Mouse (Mus musculus): ENCODE measurements around the gene Fate1. TPM values are rescaled to one million over a fixed set of nuclear protein-coding genes. Genes with fewer than 3 reads are reported as not detected.
"Not testable (repeated sequence)": the region's sequence is repeated elsewhere in the genome, so short reads cannot be mapped to it uniquely, and the experiment has no call there.

The Fate1 gene
- 0.31 TPM in 1 of 2 replicates, not detected in the other for polyA plus RNA-seq (2014; fragmentation: Nextera tagmentation; extraction: Ambion mirVana)

- Histone ChIP-seq H3K9me3 (ENCODE audit: control insufficient read depth, low read length) (no peaks in the 10 kb centered on the region), H3K36me3 (ENCODE audit: control insufficient read depth, insufficient read depth, low read length) (no peaks in the 10 kb centered on the region), H3K27ac (ENCODE audit: low read depth, low read length) (no peak within 1 kb of the TSS), H3K27me3 (ENCODE audit: control insufficient read depth, insufficient read depth, low read length) (no peaks in the 10 kb centered on the region), H3K4me3 (ENCODE audit: low read depth, low read length) (no peak within 1 kb of the TSS), H3K9ac (replicated peaks; ENCODE audit: low read depth, low read length) (no peak within 1 kb of the TSS), H3K4me1 (ENCODE audit: control insufficient read depth, insufficient read depth, low read length) (no peaks in the 10 kb centered on the region), H3K4me2 (ENCODE audit: low read depth, low read length) (no peak within 1 kb of the TSS)
- 90% methylated on average over 2 of the region's 2 CpGs for WGBS
- ATAC-seq (ENCODE audit: low read depth): no peak
Measured at GRCm38 (mm10) chrX:71972686-71973085, at the start of gene Fate1. TSS of gene Fate1 (plus strand) at chrX:71972986.

DNA sequence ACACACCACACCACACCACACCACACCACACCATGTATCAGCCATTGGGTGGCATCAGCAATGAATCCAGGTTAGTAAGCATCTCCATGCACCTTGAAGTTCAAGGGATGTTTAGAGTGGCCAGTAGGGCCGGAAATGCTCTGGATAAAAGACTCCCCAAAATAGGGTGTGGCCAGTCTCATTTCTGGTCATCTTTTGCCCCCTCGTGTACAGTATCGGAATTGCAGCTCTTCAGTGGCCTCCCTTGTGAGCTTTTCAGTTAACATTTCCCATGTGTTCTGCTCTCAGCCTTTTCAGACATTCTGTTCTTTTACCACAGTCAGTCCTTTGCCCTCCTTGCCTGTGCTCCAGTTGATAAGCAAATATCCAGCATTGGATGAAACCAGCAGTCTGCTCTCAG is 26.2 kb upstream of the Fate1 start:
- ATAC-seq (ENCODE audit: low read depth): no peak
- H3K36me3 ChIP-seq (ENCODE audit: control insufficient read depth, insufficient read depth, low read length): no peaks in the 10 kb centered on the region
- no peak overlapping the region for H3K4me3 ChIP-seq (ENCODE audit: low read depth, low read length)
- H3K9me3 ChIP-seq (ENCODE audit: control insufficient read depth, low read length): no peaks in the 10 kb centered on the region
- H3K4me2 ChIP-seq (ENCODE audit: low read depth, low read length): no peak overlapping the region
- WGBS: 12% methylated on average over 3 of the region's 3 CpGs
- H3K27ac ChIP-seq (ENCODE audit: low read depth, low read length): no peak overlapping the region
- H3K27me3 ChIP-seq (ENCODE audit: control insufficient read depth, insufficient read depth, low read length): no peaks in the 10 kb centered on the region
- no peak overlapping the region for H3K9ac ChIP-seq (replicated peaks; ENCODE audit: low read depth, low read length)
- H3K4me1 ChIP-seq (ENCODE audit: control insufficient read depth, insufficient read depth, low read length): no peaks in the 10 kb centered on the region

DNA sequence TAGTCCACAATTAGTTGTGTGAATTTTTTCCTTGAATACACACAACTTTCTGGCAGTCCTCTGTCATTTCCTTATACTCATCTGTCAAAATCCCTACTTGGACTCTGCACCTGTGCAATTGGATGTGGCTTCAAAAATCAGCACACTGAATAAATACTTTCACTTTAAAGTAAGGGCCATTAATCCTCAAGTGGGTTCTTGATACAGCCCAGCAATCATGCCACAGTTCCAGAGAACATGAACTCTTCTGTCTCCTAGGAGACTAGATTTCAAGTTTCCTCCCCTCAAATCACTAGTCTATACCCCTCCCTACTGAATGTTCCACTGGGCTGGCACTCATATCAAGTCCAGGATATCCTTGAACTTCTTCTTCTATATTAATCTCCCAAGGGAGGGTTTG is 14.4 kb upstream of the Fate1 start:
- H3K27me3 ChIP-seq (ENCODE audit: control insufficient read depth, insufficient read depth, low read length): no peaks in the 10 kb centered on the region
- H3K9me3 ChIP-seq (ENCODE audit: control insufficient read depth, low read length): no peaks in the 10 kb centered on the region
- no peak overlapping the region for H3K27ac ChIP-seq (ENCODE audit: low read depth, low read length)
- no peaks in the 10 kb centered on the region for H3K4me1 ChIP-seq (ENCODE audit: control insufficient read depth, insufficient read depth, low read length)
- no peak for ATAC-seq (ENCODE audit: low read depth)
- no peak overlapping the region for H3K4me3 ChIP-seq (ENCODE audit: low read depth, low read length)
- H3K9ac ChIP-seq (replicated peaks; ENCODE audit: low read depth, low read length): no peak overlapping the region
- H3K4me2 ChIP-seq (ENCODE audit: low read depth, low read length): no peak overlapping the region
- no peaks in the 10 kb centered on the region for H3K36me3 ChIP-seq (ENCODE audit: control insufficient read depth, insufficient read depth, low read length)

GRCm38 (mm10) chrX:71962073-71963051 is 10.4 kb upstream of the Fate1 start, which contains the start of gene Prrg3:
TSS of gene Prrg3 (plus strand) at chrX:71962624.
- Histone ChIP-seq H3K27ac (ENCODE audit: low read depth, low read length) (peak within 1 kb of the TSS; percentile 39; the same call in 1 of the 2 replicates), H3K9ac (replicated peaks; ENCODE audit: low read depth, low read length) (peak within 1 kb of the TSS; percentile 79), H3K27me3 (ENCODE audit: control insufficient read depth, insufficient read depth, low read length) (no peaks in the 10 kb centered on the region), H3K9me3 (ENCODE audit: control insufficient read depth, low read length) (no peaks in the 10 kb centered on the region), H3K4me1 (ENCODE audit: control insufficient read depth, insufficient read depth, low read length) (no peaks in the 10 kb centered on the region), H3K4me3 (ENCODE audit: low read depth, low read length) (peak within 1 kb of the TSS; percentile 53), H3K36me3 (ENCODE audit: control insufficient read depth, insufficient read depth, low read length) (no peaks in the 10 kb centered on the region), H3K4me2 (ENCODE audit: low read depth, low read length) (peak within 1 kb of the TSS; percentile 54)
- WGBS: 16% methylated on average over 39 of the region's 72 CpGs
- ATAC-seq (ENCODE audit: low read depth): peak; percentile 89

- Histone ChIP-seq H3K4me1 (ENCODE audit: control insufficient read depth, insufficient read depth, low read length) (no peaks in the 10 kb centered on the region), H3K9me3 (ENCODE audit: control insufficient read depth, low read length) (no peaks in the 10 kb centered on the region), H3K27me3 (ENCODE audit: control insufficient read depth, insufficient read depth, low read length) (no peaks in the 10 kb centered on the region), H3K27ac (ENCODE audit: low read depth, low read length) (no peak overlapping the region; the same call in 1 of the 2 replicates), H3K9ac (replicated peaks; ENCODE audit: low read depth, low read length) (peak overlapping the region; percentile 79), H3K36me3 (ENCODE audit: control insufficient read depth, insufficient read depth, low read length) (no peaks in the 10 kb centered on the region), H3K4me3 (ENCODE audit: low read depth, low read length) (peak overlapping the region; percentile 53), H3K4me2 (ENCODE audit: low read depth, low read length) (peak overlapping the region; percentile 54)
- WGBS: 22% methylated on average over 9 of the region's 9 CpGs
- peak; percentile 47; the same call in 1 of the 2 replicates for ATAC-seq (ENCODE audit: low read depth)
Measured at GRCm38 (mm10) chrX:71963275-71963912, 9.4 kb upstream of the Fate1 start.

- no peak overlapping the region for H3K4me2 ChIP-seq (ENCODE audit: low read depth, low read length)
- no peaks in the 10 kb centered on the region for H3K4me1 ChIP-seq (ENCODE audit: control insufficient read depth, insufficient read depth, low read length)
- H3K4me3 ChIP-seq (ENCODE audit: low read depth, low read length): no peak overlapping the region
- no peaks in the 10 kb centered on the region for H3K36me3 ChIP-seq (ENCODE audit: control insufficient read depth, insufficient read depth, low read length)
- H3K9ac ChIP-seq (replicated peaks; ENCODE audit: low read depth, low read length): no peak overlapping the region
- 85% methylated on average over 1 of the region's 1 CpGs for WGBS
- ATAC-seq (ENCODE audit: low read depth): no peak
- H3K9me3 ChIP-seq (ENCODE audit: control insufficient read depth, low read length): no peaks in the 10 kb centered on the region
- H3K27me3 ChIP-seq (ENCODE audit: control insufficient read depth, insufficient read depth, low read length): no peaks in the 10 kb centered on the region
- H3K27ac ChIP-seq (ENCODE audit: low read depth, low read length): no peak overlapping the region
Measured at GRCm38 (mm10) chrX:71968216-71968615, 4.6 kb upstream of the Fate1 start.

DNA sequence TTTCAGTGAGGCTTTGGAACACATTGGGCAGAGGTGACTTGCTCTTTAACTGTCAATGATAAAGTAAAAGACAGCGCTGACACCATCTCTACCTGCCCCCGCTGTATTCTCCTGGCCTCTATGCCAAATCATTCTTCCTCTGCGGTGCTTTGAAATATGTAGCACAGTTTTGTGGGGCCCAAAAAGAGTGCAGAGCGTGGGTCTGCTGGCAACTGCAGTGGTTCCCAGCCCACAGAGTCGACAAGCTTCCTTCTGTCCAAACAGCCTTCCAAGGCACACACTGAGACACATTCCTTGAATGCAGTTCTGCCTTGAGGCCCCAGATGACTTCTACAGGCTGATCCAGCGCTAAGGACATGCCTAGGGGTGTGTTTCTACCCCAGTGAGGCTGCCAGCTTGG is 4.0 kb upstream of the Fate1 start:
- ATAC-seq (ENCODE audit: low read depth): no peak
- Histone ChIP-seq H3K9ac (replicated peaks; ENCODE audit: low read depth, low read length) (no peak overlapping the region), H3K9me3 (ENCODE audit: control insufficient read depth, low read length) (no peaks in the 10 kb centered on the region), H3K4me1 (ENCODE audit: control insufficient read depth, insufficient read depth, low read length) (no peaks in the 10 kb centered on the region), H3K4me3 (ENCODE audit: low read depth, low read length) (no peak overlapping the region), H3K4me2 (ENCODE audit: low read depth, low read length) (no peak overlapping the region), H3K27me3 (ENCODE audit: control insufficient read depth, insufficient read depth, low read length) (no peaks in the 10 kb centered on the region), H3K36me3 (ENCODE audit: control insufficient read depth, insufficient read depth, low read length) (no peaks in the 10 kb centered on the region), H3K27ac (ENCODE audit: low read depth, low read length) (no peak overlapping the region)
- WGBS: 84% methylated on average over 6 of the region's 6 CpGs

- no peak for ATAC-seq (ENCODE audit: low read depth)
- no peak overlapping the region for H3K4me3 ChIP-seq (ENCODE audit: low read depth, low read length)
- 72% methylated on average over 5 of the region's 5 CpGs for WGBS
Measured at GRCm38 (mm10) chrX:71971325-71971724, 1.5 kb upstream of the Fate1 start.

DNA sequence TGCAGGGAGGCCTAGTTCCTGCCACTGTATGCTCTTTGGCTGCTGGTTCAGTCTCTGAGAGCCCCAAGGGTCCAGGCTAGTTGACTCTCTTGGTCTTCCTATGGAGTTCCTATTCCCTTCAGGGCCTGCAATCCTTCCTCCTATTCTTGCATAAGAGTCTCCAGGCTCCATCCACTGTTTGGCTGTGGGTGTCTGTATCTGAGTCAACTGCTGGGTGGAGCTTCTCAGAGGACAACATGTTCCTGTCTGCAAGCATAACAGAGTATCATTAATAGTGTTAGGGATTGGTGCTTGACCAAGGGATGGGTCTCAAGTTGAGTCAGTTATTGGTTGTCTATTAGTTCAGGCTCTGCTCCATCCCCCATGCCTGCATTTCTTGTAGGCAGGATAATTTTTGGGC is 4.9 kb downstream of the Fate1 start:
- H3K27ac ChIP-seq (ENCODE audit: low read depth, low read length); H3K36me3 ChIP-seq (ENCODE audit: control insufficient read depth, insufficient read depth, low read length); H3K4me3 ChIP-seq (ENCODE audit: low read depth, low read length); H3K4me2 ChIP-seq (ENCODE audit: low read depth, low read length); H3K9me3 ChIP-seq (ENCODE audit: control insufficient read depth, low read length); ATAC-seq (ENCODE audit: low read depth); H3K4me1 ChIP-seq (ENCODE audit: control insufficient read depth, insufficient read depth, low read length); H3K9ac ChIP-seq (replicated peaks; ENCODE audit: low read depth, low read length); H3K27me3 ChIP-seq (ENCODE audit: control insufficient read depth, insufficient read depth, low read length): not testable (repeated sequence)

More at GRCm38 (mm10) chrX:71971325-71971724, 1.5 kb upstream of the Fate1 start:
- no peaks in the 10 kb centered on the region for H3K36me3 ChIP-seq (ENCODE audit: control insufficient read depth, insufficient read depth, low read length)
- H3K9me3 ChIP-seq (ENCODE audit: control insufficient read depth, low read length): no peaks in the 10 kb centered on the region
- H3K27ac ChIP-seq (ENCODE audit: low read depth, low read length): no peak overlapping the region
- H3K4me1 ChIP-seq (ENCODE audit: control insufficient read depth, insufficient read depth, low read length): no peaks in the 10 kb centered on the region
- no peaks in the 10 kb centered on the region for H3K27me3 ChIP-seq (ENCODE audit: control insufficient read depth, insufficient read depth, low read length)
- no peak overlapping the region for H3K4me2 ChIP-seq (ENCODE audit: low read depth, low read length)
- H3K9ac ChIP-seq (replicated peaks; ENCODE audit: low read depth, low read length): no peak overlapping the region

Data from neural tube, embryonic 14.5 days (tissue).